Mouse (Mus musculus): ENCODE data around the gene Mrnip. TPM values are rescaled to one million over a fixed set of nuclear protein-coding genes. Genes with fewer than 3 reads are reported as not detected.
A peak's percentile ranks its signal among the peaks of the same experiment; 100 is the strongest.

Mrnip gene
- total RNA-seq, 2 experiments from 2014 or later: 13.0 to 14.2 TPM

DNA sequence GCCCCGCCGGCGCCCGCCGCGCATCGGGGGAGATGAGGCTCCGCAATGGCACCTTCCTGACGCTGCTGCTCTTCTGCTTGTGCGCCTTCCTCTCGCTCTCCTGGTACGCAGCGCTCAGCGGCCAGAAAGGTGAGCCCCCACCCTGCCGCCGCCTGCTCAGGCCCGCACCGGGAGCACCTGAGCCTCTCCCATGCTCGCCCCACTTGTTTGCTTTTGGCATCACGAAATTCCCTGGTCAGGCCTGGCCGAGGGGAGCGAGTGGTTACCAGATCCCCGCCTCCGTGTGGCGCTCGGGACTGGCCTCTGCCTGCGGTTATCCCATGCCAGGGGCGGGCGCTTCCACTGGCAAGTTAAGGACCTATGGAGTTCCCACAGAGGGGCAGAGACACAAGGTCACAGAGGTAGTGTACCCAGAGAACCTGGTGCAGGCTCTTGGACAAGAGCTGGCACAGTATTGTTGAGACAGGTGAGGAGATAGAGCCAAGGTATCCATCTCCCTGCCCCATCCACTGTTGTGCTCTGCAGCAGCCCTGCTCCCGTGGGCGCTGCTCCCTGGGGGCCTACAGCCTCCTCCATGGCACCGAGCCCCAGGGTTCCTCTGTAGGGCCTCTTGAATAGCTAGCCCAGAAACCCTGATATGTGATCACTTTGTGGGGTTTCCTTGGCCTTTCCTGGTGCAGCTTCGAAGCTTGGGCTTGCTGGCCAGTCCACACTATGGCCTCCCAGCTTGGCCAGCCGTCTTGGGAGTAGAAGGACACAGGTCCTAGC lies 51.6 kb downstream of the Mrnip start:
- DNase-seq: no peak

DNA sequence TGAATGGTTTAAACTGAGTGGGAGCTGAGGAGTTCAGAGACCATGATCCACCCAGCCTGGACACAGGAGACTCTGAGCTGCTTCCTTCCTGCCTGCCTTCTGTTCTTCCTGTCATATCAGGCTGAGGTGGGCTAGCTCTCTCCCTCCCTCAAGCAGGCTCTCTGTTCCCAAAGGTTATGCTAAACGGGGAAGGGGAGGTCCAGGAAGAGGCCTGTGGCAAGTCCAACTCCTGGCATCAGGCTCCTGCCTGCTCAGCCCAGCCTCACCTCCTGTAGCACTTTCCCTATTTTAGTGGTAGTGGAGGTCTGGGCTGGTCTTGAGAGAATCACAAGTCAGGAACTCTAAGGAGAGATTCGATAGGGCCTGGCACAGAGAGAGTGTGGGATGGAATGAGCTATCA lies 52.2 kb downstream of the Mrnip start:
- DNase-seq: no peak

GRCm38 (mm10) chr11:50227226-50227625 lies 53.0 kb downstream of the Mrnip start:
- no peak for DNase-seq

DNA sequence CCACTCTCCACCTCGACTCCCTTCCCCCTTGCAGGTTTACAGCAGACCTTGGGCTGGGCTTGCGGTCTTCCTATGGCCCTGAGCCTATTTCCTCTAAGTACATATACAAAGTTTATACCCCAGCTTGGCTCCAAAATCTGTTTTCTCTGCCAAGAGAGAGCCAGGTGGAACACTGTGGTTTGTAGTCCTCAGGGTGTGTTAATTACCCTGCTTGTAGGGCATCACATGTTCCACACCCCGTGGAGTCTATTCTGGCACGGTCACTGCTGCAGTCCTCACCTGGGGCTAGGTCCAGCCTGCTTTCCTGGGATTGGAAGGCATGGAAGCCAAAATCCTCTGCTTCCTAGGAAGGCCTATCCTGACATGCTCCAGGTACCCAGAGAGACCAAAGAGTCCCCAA lies 53.5 kb downstream of the Mrnip start:
- DNase-seq: no peak

DNA sequence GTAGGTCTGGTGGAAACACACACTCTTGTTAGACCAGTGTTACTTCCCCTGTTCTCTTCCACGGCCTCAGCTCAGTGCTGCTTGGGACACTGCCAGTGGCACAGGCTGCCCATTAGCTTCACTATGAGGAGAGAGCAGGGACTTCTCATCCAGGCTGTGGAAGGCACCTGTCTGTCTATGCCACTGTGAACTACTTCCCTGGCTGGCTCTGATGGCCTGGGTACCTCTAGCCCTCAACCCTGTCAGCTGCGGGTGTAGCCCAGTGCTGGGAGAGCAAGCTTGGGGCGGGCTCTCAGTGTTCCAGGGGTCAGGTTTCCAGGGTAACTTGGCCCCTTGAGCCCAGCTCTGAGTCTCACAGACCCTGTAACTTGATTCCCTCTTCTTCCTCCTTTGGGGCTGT lies 54.5 kb downstream of the Mrnip start:
- no peak for DNase-seq

DNA sequence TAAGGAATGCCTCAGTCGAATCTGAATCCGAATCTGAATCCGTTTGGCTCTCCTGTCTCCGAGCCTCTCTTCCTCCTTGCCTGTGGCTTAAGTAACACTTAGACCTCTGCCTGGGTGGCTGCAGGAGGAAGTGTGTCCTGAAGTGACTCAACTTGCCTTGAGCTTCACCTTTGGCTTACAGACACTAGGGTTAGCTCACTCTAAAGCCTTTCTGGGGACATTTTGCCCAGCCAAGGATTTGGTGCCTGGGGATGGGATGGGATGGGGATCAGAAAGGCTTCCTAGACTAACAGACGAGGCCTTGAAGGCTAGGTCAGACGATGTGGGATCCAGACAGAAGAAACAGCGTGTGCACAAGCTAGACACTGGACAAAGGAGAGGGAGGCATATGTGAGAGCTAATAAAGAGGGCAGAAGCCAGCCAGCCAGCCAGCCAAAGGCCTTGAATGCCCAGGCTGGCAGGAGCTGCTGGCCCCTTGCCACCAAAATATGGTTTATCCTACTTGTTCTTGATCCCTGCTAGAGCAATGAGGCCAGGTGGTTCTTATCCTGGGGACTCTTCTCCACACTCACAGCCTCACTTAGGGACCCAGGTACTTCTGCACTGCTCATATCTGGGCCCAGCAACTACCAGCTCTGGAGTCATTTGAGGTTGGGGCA lies 55.1 kb downstream of the Mrnip start:
- DNase-seq: no peak

DNA sequence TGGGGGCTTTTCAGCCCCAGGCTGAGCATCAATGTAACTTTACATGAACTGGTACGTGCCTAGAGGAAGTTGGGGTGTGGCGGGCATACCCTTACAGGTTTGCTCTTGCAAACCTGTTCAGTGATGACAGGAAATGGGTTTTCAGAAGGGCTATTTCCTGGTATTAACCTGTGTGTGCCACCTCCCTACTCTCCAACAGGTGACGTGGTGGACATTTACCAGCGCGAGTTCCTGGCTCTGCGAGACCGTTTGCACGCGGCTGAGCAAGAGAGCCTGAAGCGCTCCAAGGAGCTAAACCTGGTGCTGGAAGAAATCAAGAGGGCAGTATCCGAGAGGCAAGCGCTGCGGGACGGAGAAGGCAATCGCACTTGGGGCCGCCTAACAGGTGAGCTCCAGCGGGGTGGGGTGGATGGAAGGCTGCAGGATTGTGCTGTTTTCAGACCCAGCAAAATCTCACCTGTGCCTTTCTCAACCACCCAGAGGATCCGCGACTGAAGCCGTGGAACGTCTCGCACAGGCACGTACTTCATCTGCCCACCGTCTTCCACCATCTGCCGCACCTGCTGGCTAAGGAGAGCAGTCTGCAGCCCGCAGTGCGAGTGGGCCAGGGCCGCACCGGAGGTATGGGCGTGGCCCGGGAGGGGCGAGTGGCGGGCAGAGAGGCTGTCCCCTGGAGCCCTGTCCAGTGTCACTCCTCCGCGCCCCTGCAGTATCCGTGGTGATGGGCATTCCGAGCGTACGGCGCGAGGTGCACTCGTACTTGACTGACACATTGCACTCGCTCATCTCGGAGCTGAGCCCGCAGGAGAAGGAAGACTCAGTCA lies 56.4 kb downstream of the Mrnip start:
- no peak for DNase-seq

- DNase-seq: no peak
These were observed 57.2 kb downstream of the Mrnip start for GRCm38 (mm10) chr11:50231411-50231810.

DNA sequence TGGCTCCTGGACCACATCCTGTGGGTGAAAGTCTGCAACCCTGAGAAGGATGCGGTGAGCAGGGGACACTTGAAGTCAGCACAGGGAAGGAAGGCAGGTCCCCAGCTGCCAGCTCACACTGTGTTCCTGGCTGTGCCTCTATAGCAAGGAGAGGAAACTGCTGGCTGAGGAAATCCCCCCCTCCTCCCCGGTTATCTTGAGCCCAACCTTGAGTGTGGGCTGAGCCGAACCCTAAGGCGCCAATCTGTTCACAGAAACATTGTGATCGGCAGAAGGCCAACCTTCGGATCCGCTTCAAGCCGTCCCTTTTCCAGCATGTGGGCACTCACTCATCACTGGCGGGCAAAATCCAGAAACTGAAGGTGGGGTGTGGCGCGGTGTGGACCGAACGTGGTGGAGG lies 58.8 kb downstream of the Mrnip start:
- no peak for DNase-seq

GRCm38 (mm10) chr11:50233993-50234392 lies 59.7 kb downstream of the Mrnip start:
- no peak for DNase-seq

GRCm38 (mm10) chr11:50234606-50235005 lies 60.4 kb downstream of the Mrnip start:
- DNase-seq: no peak

DNA sequence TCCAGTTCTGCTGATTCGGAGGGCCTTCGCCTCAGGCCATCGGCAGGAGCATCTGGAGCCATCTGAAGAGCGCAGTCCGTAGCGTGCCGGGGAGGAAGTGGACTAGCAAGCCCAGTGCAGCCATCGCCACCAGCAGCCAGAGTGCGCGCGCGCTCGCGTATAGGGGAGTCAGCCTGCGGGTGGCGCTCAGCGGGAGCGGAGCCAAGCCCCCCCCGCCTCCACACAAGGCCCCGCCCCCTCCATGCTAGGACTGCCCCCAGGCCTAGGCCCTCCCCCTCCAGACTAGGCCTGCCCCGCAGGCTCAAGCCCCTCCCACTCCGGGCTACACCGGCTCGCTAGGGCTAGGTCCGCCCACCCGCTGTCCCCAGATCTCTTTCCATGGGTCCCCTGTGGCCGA lies 62.3 kb downstream of the Mrnip start:
- DNase-seq: peak; percentile 76 to 78

DNA sequence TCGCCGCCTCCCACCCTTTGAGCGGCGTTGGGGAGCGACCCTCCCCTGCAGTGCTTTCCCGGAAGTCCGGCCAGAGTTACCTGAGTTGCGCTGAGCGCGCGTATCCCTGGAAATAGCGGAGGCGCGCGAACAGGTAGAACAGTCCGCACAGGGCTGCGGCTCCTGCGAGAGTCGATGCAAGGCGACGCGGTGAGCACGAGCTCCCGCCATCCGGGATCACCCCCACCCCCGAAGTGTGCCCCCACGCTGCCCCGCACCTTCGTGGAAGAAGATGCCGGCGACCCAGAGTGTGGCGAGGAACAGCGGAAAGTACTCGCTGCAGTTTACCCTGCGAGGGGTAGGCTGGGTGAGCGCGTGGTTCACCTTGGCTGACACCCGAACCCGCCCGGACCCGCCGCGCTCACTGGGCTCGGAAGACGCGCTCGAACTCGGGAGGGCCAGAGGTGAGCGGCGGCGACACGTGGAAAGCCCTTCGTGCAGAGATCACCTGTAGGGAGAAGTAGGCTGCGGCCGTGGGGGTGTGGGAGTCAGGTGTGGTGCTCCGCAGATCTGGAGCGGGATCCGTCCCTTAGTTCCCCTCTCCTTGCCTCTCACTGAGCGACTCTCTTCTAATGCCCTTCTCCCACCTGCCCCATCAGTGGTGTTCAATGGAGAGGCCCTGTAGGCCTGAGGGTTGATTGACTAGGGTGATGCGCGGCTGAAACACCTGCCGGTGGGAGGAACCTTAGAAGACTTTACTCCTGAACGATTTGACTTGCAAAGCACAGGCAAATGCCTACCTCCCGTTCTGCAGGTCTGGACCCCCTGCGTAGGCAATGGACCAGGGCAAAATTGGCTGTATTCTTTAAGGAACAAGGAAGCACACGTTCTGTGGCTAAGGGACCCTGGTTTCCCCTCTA lies 62.9 kb downstream of the Mrnip start:
- no peak for DNase-seq

GRCm38 (mm10) chr11:50238324-50238723 lies 64.1 kb downstream of the Mrnip start, which contains the start of gene Ltc4s:
Gene Ltc4s, minus strand, starts transcription at chr11:50238616.
- no peak for DNase-seq

DNA sequence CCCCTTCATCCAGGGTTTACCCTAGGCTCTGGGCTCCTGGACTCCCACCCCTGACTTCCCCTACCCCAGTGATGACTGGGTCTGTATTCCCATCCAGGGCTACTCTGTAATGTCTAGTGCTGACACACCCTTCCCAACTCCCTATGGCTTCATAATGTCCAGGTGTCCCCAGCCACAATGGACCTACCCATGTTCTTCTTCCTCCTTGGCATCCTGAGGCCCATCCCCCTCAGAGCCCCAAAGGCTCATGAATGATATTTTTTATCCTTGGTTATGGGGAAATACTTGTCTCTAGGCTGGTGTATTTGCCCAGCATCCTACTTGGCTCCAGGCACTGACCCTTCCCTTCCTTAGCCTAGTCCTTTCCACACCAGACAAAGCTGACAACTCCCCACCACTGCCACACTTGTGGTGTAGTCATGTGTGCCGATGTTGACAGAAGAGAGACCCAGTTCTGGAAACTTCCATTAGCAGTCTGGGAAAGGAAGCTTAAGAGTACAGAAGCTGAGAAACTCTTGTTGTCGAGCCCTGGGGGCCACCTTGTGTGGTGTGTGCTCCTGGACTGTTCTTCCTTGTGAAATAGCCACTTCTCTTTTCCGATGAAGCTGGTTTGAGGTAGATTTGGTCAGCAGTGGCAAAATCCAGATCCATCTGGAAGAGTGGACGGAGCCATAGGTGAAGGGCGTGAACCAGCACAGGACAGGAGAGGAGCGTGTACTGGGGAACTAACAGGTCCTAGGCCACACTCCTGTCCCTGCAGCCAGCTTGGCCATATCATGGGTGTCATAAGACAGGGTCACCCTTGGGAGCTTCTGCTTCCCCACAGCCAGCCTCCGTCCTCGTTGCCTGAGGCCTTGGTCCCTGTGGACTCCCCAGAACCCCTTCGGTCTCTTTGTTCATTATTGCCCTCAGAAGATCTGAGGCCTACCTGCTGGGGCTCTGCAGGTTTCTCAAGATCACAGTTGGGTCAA lies 64.9 kb downstream of the Mrnip start:
- DNase-seq: no peak

DNA sequence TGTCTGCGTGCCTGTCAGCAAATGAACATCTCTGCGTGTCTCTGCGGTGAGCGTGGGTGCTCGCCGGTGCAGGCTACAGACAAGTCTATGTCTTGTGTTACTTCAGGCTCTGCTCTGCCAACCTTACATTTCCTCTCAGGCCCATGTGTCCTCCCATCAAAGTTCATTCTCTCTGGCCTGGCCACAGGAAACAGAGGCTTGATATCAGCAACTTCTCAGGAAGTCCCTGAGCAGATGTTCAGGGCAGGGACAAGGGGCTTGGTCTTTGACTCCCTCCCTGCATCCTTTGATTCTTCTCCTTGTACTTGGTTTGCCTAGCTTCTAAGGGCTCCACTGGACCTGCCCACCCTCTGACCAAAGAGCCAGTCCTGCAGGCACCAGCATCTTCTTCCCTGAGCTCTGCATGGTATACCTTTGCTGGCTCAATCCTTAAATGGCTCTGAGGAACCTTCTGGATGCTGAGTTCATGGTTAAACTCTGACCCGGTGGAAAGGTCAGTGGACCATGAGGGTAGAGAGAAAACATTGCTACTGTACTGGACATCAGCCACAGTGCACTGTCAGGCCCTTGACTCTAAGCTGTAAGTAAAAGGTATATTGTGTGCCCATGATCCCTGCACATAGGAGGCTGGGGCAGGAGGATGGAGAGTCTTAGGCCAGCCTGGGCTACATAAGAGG lies 66.1 kb downstream of the Mrnip start:
- DNase-seq: no peak

- DNase-seq: no peak
These were observed 69.7 kb downstream of the Mrnip start for GRCm38 (mm10) chr11:50243926-50244325.

- no peak for DNase-seq
These were observed 71.0 kb downstream of the Mrnip start for GRCm38 (mm10) chr11:50245269-50245668.

DNA sequence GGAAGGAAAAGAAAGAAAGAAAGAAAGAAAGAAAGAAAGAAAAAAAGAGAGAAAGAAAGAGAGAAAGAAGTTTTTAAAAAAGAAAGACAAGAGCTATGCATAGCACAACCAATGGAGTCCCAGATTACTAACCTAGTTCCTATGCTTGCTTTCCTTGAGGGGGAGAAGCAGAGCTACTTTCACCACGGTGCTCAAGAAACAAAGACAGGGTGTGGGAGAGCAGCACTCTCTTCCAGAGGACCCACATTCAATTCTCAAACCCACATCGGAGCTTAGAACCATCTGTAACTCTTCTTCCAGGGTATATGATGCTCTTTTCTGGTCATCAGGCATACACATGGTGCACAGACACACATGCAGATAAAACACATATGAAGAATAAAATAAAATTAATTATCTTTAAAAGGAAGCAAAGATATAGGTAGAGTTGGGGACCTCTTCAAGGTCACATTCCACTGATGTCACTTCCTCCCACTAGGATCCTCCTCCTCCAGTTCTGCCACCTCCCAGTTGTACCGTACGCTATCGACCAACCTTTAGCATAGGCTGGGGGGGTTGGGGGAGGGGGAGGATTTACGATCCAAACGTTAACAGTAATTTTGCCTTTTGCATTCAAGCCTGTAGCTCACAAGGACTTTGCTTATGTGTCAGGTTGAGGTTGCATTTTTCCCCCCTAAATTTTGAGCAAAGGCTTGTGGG lies 74.4 kb downstream of the Mrnip start:
- no peak for DNase-seq
